Mouse (Mus musculus) heart, embryonic 11.5 days (tissue): ENCODE data around the gene Ercc6l2. TPM values are rescaled to one million over a fixed set of nuclear protein-coding genes. Genes with fewer than 3 reads are reported as not detected.

Experiments used
- ATAC-seq: fragments of 200-750 bp; cut with Nextera tagmentation; replicated peaks from 2 replicates; pipeline ENCODE4 v1.8.0; 2017; ENCODE audit warnings: moderate library complexity; ENCODE audit not compliant: insufficient number of reproducible peaks, low FRiP score, low TSS enrichment
- H3K27ac ChIP-seq: fragments of 300-500 bp; sonication (generic); 2 replicates; pipeline ENCODE4 v1.5.1; 2014; ENCODE audit warnings: mild to moderate bottlenecking, low read depth, low read length
- H3K27me3 ChIP-seq: fragments of 300-500 bp; sonication (generic); 2 replicates; pipeline ENCODE4 v1.6.1; 2014; ENCODE audit warnings: mild to moderate bottlenecking, low read length, mixed read lengths; ENCODE audit not compliant: control insufficient read depth, insufficient read depth
- H3K36me3 ChIP-seq: fragments of 300-500 bp; sonication (generic); 2 replicates; pipeline ENCODE4 v1.6.1; 2014; ENCODE audit warnings: mild to moderate bottlenecking, low read length, moderate library complexity, mixed read lengths; ENCODE audit not compliant: control insufficient read depth, insufficient read depth
- H3K4me1 ChIP-seq: fragments of 300-500 bp; sonication (generic); 2 replicates; pipeline ENCODE4 v1.6.1; 2014; ENCODE audit warnings: low read length; ENCODE audit not compliant: control insufficient read depth, insufficient read depth
- H3K4me2 ChIP-seq: fragments of 300-500 bp; sonication (generic); 2 replicates; pipeline ENCODE4 v1.6.1; 2014; ENCODE audit warnings: mild to moderate bottlenecking, moderate library complexity
- H3K4me3 ChIP-seq: fragments of 300-500 bp; sonication (generic); 2 replicates; pipeline ENCODE4 v1.5.1; 2014; ENCODE audit warnings: low read depth, low read length
- H3K9ac ChIP-seq: fragments of 300-500 bp; sonication (generic); 2 replicates; pipeline ENCODE4 v1.6.1; 2014; ENCODE audit warnings: mild to moderate bottlenecking, low read depth, low read length, moderate library complexity
- H3K9me3 ChIP-seq: fragments of 300-500 bp; sonication (generic); replicated peaks from 2 replicates; pipeline ENCODE4 v1.6.1; 2016; ENCODE audit warnings: low read length; ENCODE audit not compliant: control insufficient read depth
- WGBS: fragments of 180-500 bp; shearing (Covaris S2); extraction: QIAGEN DNeasy Blood & Tissue Kit; methylation state at CpG from one replicate; pipeline ENCODE4 v1.1.7; 2014; ENCODE audit not compliant: insufficient replicate concordance; 5-methylcytosine and 5-hydroxymethylcytosine counted together
- polyA plus RNA-seq: library from polyadenylated mRNA; unstranded; fragments of >200 nt; fragmentation: Nextera tagmentation; extraction: Ambion mirVana; gene quantifications from 2 replicates; pipeline ENCODE4 v1.2.1, GENCODE M21; 2014

Ercc6l2 gene
- polyA plus RNA-seq, 1 experiment from 2014 or later: 14.9 TPM

- no peak overlapping the region for H3K4me3 ChIP-seq
- H3K4me1 ChIP-seq: no peaks in the 10 kb centered on the region
- ATAC-seq: no peak
- H3K4me2 ChIP-seq: no peak overlapping the region
- H3K9me3 ChIP-seq: no peaks in the 10 kb centered on the region
- no peak overlapping the region for H3K9ac ChIP-seq
- 84% methylated on average over 2 of the region's 2 CpGs for WGBS
- no peak overlapping the region for H3K27ac ChIP-seq
- no peaks in the 10 kb centered on the region; the same call in 1 of the 2 replicates for H3K36me3 ChIP-seq
- H3K27me3 ChIP-seq: no peaks in the 10 kb centered on the region
These were observed 57.7 kb downstream of the Ercc6l2 start for GRCm38 (mm10) chr13:63872585-63873282.

- H3K27me3 ChIP-seq: no peaks in the 10 kb centered on the region
- ATAC-seq: no peak
- no peak overlapping the region for H3K9ac ChIP-seq
- no peak overlapping the region for H3K4me3 ChIP-seq
- H3K4me2 ChIP-seq: no peak overlapping the region
- no peaks in the 10 kb centered on the region for H3K36me3 ChIP-seq
- no peaks in the 10 kb centered on the region for H3K9me3 ChIP-seq
- H3K27ac ChIP-seq: no peak overlapping the region
- WGBS: 77% methylated on average over 6 of the region's 6 CpGs
- H3K4me1 ChIP-seq: no peaks in the 10 kb centered on the region
These were observed 62.1 kb downstream of the Ercc6l2 start for GRCm38 (mm10) chr13:63877138-63877537.

- ATAC-seq: no peak
- 65% methylated on average over 1 of the region's 1 CpGs for WGBS
- Histone ChIP-seq H3K9ac (no peak overlapping the region), H3K4me2 (no peak overlapping the region), H3K4me3 (no peak overlapping the region), H3K4me1 (no peaks in the 10 kb centered on the region), H3K9me3 (no peaks in the 10 kb centered on the region), H3K27ac (no peak overlapping the region), H3K36me3 (no peaks in the 10 kb centered on the region), H3K27me3 (no peaks in the 10 kb centered on the region)
These were observed 64.2 kb downstream of the Ercc6l2 start for GRCm38 (mm10) chr13:63879105-63879863.

- WGBS: 83% methylated on average over 4 of the region's 4 CpGs
- Histone ChIP-seq H3K4me2 (no peak overlapping the region), H3K36me3 (no peaks in the 10 kb centered on the region), H3K4me3 (no peak overlapping the region), H3K4me1 (no peaks in the 10 kb centered on the region), H3K9me3 (no peaks in the 10 kb centered on the region), H3K27ac (no peak overlapping the region), H3K9ac (no peak overlapping the region), H3K27me3 (no peaks in the 10 kb centered on the region)
- ATAC-seq: no peak
These were observed 64.8 kb downstream of the Ercc6l2 start for GRCm38 (mm10) chr13:63879864-63880141.

- Histone ChIP-seq H3K4me2 (no peak overlapping the region), H3K4me3 (no peak overlapping the region), H3K27me3 (no peaks in the 10 kb centered on the region), H3K36me3 (peaks cover 3% of the 10 kb centered on the region; the same call in 1 of the 2 replicates), H3K4me1 (no peaks in the 10 kb centered on the region), H3K9ac (no peak overlapping the region), H3K27ac (no peak overlapping the region), H3K9me3 (no peaks in the 10 kb centered on the region)
- no peak for ATAC-seq
- WGBS: 59% methylated on average over 3 of the region's 3 CpGs
These were observed 70.5 kb downstream of the Ercc6l2 start for GRCm38 (mm10) chr13:63885532-63885949.

GRCm38 (mm10) chr13:63886429-63887052, 71.5 kb downstream of the Ercc6l2 start:
- Histone ChIP-seq H3K27me3 (no peaks in the 10 kb centered on the region), H3K9me3 (no peaks in the 10 kb centered on the region), H3K4me2 (no peak overlapping the region), H3K9ac (no peak overlapping the region), H3K27ac (no peak overlapping the region), H3K4me1 (no peaks in the 10 kb centered on the region), H3K36me3 (peaks cover 3% of the 10 kb centered on the region; the same call in 1 of the 2 replicates), H3K4me3 (no peak overlapping the region)
- 81% methylated on average over 3 of the region's 3 CpGs for WGBS
- ATAC-seq: no peak

- Histone ChIP-seq H3K4me3 (peak overlapping the region; percentile 46), H3K4me2 (peak overlapping the region; percentile 86), H3K9ac (no peak overlapping the region), H3K4me1 (peaks cover 16% of the 10 kb centered on the region), H3K27me3 (no peaks in the 10 kb centered on the region), H3K36me3 (no peaks in the 10 kb centered on the region), H3K27ac (no peak overlapping the region), H3K9me3 (no peaks in the 10 kb centered on the region)
- 12% methylated on average over 12 of the region's 12 CpGs for WGBS
- no peak for ATAC-seq
These were observed 85.8 kb downstream of the Ercc6l2 start for GRCm38 (mm10) chr13:63900679-63901302.

GRCm38 (mm10) chr13:63901303-63901713, 86.3 kb downstream of the Ercc6l2 start:
- Histone ChIP-seq H3K27ac (no peak overlapping the region), H3K4me3 (peak overlapping the region; percentile 46), H3K36me3 (no peaks in the 10 kb centered on the region), H3K9me3 (no peaks in the 10 kb centered on the region), H3K27me3 (no peaks in the 10 kb centered on the region), H3K4me2 (peak overlapping the region; percentile 86), H3K4me1 (peaks cover 16% of the 10 kb centered on the region), H3K9ac (peak overlapping the region; percentile 52)
- ATAC-seq: peak; percentile 58; the same call in 1 of the 2 replicates
- 1% methylated on average over 17 of the region's 17 CpGs for WGBS
